Mouse (Mus musculus) layer of hippocampus, adult 2 months (tissue): Measurements from ENCODE around the gene Zcchc9. TPM values are rescaled to one million over a fixed set of nuclear protein-coding genes. Genes with fewer than 3 reads are reported as not detected.

Experiments used
- DNase-seq, 2 experiments: peaks; one replicate each; pipeline ENCODE4 v3.0.0; 2022; ENCODE audit warnings: low spot score in 2 of 2
- H3K27ac ChIP-seq: fragments of 200-600 bp; 2 replicates; pipeline ENCODE4 v1.8.1; 2022
- H3K4me3 ChIP-seq: fragments of 200-600 bp; 2 replicates; pipeline ENCODE4 v1.8.1; 2022; ENCODE audit warnings: mild to moderate bottlenecking
- CTCF ChIP-seq: fragments of 200-600 bp; conservative IDR thresholded peaks from 2 replicates; pipeline ENCODE4 v1.8.1; 2022; ENCODE audit warnings: antibody characterized with exemption, mild to moderate bottlenecking, moderate library complexity
- long read RNA-seq, 2 experiments: library from polyadenylated mRNA; stranded (forward); transcript quantifications; one replicate each; pipeline ENCODE4 v2.0.0; 2021; ENCODE audit warnings: borderline mapping rate in 2 of 2
- total RNA-seq, 2 experiments: library from RNA; stranded (reverse); gene quantifications; 2 replicates each; pipeline ENCODE4 v1.2.3; 2021

Zcchc9 gene
- total RNA-seq = 10 to 100 TPM; 14.1 to 16.0 TPM
- long read RNA-seq, experiment 1, transcript Zcchc9-201 (6 exons, 1,541 nt) = major isoform, 12 of 18 reads
- long read RNA-seq, experiment 1, partial matches to known transcripts = 0 of 18 reads
- long read RNA-seq, experiment 1, other reads (novel, unspliced or antisense) = 5 of 18 reads
- long read RNA-seq, experiment 2, transcript Zcchc9-201 (6 exons, 1,541 nt) = major isoform, 14 of 21 reads
- long read RNA-seq, experiment 2, partial matches to known transcripts = 2 of 21 reads
- long read RNA-seq, experiment 2, other reads (novel, unspliced or antisense) = 5 of 21 reads

DNA sequence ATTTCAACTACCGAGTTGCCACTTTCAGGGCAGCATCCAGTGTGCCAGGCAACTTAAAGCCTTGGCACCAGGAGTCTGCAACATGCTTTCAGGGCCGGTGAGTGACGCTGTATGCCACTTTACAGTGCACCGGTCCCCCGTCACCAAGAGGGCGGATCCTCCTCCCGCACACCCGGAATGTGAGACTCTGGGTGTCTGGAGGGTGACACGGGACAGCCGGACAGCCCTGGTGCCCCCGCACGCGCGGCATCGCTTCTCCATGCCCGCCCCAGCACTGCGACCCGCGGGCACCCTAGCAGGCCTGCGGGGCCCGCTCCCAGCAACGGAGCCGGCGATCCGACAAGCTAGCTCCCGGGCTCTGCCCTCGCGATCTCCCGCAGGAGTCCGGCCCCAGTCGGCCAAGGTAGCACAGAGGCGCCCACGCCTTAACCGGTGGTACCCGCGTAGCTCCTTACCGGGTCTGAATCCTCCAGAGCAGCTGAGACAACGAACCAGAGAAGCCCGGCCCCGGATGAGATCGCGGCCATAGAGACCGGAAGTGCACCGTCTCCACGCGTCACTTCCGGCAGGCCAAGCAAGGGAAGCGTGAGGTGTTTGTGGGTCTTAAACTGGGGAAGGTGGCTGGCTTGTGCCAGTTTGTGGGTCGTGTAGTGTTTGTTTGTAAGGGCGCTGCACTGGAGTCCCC, at the start of gene Zcchc9:
Gene Zcchc9 (minus strand): TSS at position 551 of the 685 bp plus-strand sequence.
- Histone ChIP-seq H3K27ac (peak within 1 kb of the TSS; percentile 99), H3K4me3 (peak within 1 kb of the TSS; percentile 83)
- peak; percentile 88 to 90 for DNase-seq
- peak; percentile 66 for TF ChIP-seq CTCF

DNA sequence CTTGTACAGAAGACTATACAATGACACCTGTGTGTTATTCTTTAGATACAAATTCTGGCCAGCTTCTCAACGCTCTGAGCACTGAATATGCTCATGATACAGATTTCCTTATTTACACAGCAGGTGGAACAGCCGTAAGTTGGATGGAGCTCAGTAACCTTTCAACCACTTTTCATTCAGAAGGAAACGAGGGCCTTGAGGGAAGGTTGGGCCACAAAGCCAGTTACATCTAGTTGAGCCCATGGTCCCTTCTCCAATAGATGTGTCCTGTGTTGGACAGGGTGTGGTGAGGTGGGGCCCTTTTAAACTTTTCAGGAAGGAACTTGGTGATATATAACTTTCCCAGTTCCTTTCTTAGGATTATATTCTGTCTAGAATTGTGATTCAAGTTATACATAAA, 46.9 kb upstream of the Zcchc9 start:
- H3K4me3 ChIP-seq = no peak overlapping the region
- no peak overlapping the region for H3K27ac ChIP-seq
- DNase-seq = no peak
- TF ChIP-seq CTCF = no peak

DNA sequence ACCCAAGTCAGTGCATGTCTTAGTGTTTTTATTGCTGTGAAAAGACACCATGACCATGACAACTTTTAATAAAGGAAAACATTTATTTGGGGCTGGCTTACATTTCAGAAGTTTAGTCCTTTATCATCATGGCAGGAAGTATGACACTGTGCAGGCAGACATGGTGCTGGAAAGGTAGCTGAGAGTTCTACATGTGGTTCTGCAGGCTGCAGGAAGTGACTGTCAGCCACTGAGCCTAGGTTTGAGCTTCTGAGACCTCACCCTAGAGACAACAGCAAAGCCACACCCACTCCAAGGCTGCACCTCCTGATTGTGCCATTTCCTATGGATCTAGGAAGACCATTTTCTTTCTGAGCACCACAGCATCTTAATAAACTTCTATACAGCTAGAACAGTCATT, 20.4 kb upstream of the Zcchc9 start:
- no peak for TF ChIP-seq CTCF
- DNase-seq = no peak
- H3K27ac ChIP-seq = no peak overlapping the region
- no peak overlapping the region for H3K4me3 ChIP-seq

DNA sequence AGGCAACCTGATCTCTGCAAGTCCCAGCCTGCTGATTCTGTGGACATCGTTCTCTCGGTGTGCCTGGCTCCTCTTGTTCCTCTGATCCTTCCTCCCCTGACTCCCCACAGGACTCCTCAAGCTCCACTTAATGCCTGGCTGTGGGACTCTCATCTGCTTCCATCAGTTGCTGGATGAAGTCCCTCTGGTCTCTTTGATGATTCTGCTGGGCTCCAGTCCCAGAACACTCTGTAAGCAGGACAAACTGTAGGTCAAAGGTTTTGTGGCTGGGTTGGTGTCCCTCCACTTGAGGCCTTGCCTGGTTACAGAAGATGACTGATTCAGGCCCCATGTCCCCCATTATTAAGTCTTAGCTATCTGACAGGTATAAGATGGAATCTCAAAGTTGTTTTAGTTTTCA, 18.6 kb upstream of the Zcchc9 start:
- no peak for DNase-seq
- no peak overlapping the region for H3K27ac ChIP-seq
- TF ChIP-seq CTCF = no peak
- H3K4me3 ChIP-seq = no peak overlapping the region

DNA sequence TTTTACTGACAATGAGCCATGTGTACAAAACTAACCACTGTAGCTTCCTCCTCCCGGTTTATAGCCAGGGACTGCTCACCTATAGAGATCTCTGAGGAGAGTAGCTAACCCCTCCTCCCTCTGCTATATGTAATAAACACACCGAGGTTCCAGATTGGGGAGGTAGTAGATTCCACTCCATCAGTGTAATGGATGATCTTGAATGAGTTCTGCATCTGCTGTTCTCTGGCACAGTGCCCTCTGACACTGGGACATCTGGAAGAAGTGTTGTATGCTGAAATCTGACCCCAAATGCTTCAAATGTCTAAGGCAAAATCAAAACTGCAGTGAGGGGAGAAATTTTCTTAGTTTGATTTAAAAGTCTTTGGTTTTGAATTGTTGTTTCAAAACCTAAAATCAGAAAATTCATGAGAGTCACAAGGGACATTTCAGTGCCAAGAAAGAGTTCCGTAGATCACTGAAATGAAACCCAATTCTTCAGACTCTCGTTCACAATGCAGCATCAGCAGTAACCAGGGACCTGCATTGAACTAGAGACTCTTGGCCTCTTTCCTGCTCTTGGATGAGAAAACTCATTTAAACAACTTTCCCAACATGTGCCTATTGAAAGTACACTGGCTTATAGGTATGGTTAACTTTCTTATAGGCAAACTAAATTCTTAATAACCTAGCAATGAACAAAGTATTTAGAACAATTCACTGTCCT, 17.5 kb upstream of the Zcchc9 start:
- no peak for DNase-seq
- Histone ChIP-seq H3K4me3 (no peak overlapping the region), H3K27ac (no peak overlapping the region)
- no peak for TF ChIP-seq CTCF

DNA sequence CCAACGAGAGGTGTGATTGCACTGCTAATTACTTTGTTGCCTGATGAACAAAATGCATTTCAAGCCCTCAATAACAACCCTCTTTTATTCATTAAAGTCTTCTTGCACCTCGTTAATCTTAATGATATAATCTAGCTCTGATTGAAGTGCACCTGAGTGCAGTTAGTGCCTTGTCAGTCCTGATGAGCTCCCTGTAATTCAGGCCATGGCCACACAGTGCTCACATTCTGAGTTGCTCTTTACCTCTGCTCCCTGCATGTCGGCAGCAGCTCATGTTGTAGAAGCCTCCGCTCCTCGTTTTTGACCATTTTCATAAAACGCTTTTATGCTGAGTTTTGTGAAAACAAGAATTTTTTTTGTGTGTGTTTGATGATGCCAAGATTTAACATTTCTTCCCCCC, 16.2 kb upstream of the Zcchc9 start:
- Histone ChIP-seq H3K27ac (no peak overlapping the region), H3K4me3 (no peak overlapping the region)
- peak; percentile 52 for TF ChIP-seq CTCF
- no peak for DNase-seq

DNA sequence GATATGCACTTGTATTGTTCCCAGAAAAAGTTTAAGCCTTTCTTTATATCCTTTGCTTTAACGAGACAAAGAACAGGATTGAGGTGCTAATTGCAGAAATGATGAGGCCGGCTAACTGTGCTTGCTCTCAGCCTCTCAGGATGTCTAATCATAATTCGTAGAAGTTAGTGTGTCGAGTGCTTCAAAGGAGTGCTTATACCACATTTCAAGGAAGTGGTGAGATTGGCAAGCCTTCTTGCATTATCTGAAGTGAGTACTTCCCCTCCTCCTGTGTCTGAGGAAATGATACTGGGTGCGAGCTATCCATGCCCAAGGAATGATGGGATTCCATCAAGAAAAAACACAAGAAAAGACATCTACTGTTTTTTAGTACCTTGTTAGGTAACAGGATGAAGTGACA, 7.2 kb upstream of the Zcchc9 start:
- no peak for DNase-seq
- Histone ChIP-seq H3K27ac (no peak overlapping the region), H3K4me3 (no peak overlapping the region)
- no peak for TF ChIP-seq CTCF

DNA sequence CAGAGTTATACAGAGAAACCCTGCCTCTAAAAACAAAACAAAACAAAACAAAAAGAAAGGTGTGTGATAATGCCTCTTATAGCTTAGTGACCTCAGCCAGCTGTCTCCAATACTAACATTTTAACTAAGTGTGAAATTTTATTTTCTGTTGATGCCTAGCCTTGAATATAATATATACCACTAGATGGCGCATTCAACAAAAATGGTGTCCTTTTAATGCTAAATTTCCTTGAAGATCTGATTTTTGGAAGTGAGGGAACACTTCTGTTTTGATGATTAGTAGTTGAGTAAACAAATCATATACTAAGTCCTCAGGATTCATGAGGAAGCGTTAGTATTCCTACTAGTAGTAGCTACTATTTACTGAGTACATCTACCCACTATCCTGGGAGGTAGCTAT, 2.0 kb upstream of the Zcchc9 start:
- Histone ChIP-seq H3K4me3 (no peak overlapping the region), H3K27ac (no peak overlapping the region)
- DNase-seq = no peak
- TF ChIP-seq CTCF = peak; percentile 83

DNA sequence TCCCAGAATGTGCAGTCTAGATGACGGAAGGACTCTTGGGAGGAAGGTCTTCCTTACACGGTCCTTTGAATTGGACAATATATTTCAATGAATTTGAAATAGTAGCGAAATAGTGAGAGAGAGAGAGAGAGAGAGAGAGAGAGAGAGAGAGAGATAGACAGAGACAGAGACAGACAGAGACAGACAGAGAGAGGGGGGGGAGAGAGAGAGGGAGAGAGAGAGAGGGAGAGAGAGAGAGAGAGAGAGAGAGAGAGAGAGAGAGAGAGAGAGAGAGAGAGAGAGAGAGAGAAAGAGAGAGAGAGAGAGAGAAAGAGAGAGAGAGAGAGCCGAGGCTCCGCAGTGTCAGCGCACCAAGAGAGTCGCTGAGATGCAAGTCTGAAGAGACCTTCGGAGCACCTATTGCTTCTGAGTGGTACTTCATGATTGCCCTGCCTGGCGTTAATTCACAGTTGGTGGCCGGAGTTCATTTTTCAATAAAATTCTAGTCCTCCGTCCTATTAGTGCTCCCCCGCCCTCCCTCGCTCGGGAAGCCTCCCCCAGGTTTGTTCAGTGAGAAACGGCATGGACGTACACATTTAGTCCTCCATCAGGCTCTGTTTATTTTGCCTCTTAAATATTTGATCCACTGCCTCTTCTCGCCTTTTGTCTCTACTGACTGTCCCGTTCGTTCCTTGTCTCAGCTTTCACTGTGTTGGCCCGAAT, 520 bp upstream of the Zcchc9 start:
- no peak for DNase-seq
- Histone ChIP-seq H3K27ac (peak overlapping the region; percentile 99), H3K4me3 (peak overlapping the region; percentile 83)
- peak; percentile 8; the same call in 1 of the 2 replicates for TF ChIP-seq CTCF

DNA sequence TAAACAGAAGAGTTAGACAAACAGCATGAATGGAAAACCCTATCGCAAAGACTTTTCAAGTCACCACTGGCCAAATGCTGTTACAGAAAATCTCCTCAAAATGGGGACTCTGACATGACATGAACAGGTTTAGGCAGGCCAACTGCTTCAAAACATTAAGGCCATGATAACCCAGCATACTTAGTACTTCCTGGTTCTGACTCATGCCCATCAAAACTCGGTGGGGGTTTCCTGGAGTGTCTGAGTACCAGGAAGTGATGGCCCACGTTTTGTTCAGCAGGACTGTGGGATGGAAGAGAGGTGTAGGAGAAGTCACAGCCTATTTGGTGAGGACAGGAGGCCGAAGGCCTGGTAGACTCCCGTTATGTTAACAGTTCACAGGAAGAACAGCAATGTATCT, 5.8 kb downstream of the Zcchc9 start:
- Histone ChIP-seq H3K4me3 (no peak overlapping the region), H3K27ac (no peak overlapping the region)
- TF ChIP-seq CTCF = no peak
- DNase-seq = no peak

DNA sequence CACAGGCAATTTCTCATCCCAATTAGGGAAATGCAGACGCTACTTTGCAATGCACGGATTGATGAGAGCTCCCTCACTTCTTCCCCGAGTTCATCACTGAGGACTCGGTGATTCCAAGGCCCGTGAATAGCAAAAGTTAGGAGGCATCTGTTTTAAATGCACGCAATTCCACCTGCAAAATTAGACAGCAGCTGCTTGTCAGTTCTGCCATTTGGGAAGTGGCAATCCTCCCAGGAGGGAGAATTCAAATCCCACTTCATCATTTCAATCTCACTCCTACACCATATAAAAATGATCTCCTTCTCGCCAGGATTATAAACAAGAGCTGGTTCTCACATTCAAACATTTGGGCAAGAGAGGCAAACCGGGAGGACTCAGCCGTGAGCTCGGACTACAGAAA, 10.1 kb downstream of the Zcchc9 start:
- no peak for TF ChIP-seq CTCF
- Histone ChIP-seq H3K27ac (no peak overlapping the region), H3K4me3 (no peak overlapping the region)
- DNase-seq = peak; percentile 31 to 44

DNA sequence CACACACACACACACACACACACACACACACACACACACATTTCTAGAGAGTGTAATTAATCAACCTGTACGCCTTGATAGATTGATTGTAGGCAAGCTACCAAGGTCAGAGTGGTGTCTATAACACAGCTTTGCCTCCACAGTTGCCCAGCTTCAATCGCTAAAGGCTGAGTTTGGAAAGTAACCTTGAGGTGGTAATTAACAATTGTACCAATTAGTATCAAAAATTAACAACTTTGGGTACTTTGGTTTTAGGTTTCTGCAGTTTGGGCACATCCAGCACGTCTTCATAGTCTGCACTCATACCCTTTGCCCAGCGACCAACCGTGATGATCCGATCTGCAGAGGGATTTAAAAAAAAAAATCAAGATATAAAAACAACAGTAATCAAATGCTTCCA, 10.6 kb downstream of the Zcchc9 start:
- no peak for DNase-seq
- TF ChIP-seq CTCF = no peak
- no peak overlapping the region for H3K4me3 ChIP-seq
- H3K27ac ChIP-seq = no peak overlapping the region

DNA sequence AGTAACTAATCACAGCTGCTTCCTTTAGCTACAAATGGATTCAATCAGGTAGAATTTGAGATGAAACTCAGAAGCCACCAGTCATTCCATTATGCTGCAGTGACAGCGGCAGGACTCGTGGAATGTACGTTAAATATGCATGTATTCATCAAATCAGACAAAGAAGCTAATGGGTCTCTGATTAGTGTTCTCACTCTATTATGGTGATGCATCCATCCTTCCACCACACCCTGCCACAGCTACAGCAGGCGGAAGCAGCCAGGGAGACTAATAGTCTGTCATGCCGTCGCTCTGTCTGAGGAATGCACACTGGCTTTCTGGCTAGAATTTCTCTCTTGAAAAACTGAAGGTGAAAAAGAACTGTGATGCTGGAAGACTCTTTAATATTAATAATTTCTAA, 11.5 kb downstream of the Zcchc9 start:
- Histone ChIP-seq H3K27ac (no peak overlapping the region), H3K4me3 (no peak overlapping the region)
- TF ChIP-seq CTCF = no peak
- no peak for DNase-seq
